Mouse (Mus musculus): Measurements from ENCODE around the gene Cep70. TPM values are rescaled to one million over a fixed set of nuclear protein-coding genes. Genes with fewer than 3 reads are reported as not detected.

Gene Cep70
- total RNA-seq, 4 experiments from 2014 or later, result 5.4 to 12.6 (median 6.7) TPM

GRCm38 (mm10) chr9:99319343-99319951 lies 76.3 kb downstream of the Cep70 start:
- no peak for DNase-seq (ENCODE audit: low spot score)

GRCm38 (mm10) chr9:99320006-99320405 lies 76.8 kb downstream of the Cep70 start:
- DNase-seq (ENCODE audit: low spot score), result no peak

DNA sequence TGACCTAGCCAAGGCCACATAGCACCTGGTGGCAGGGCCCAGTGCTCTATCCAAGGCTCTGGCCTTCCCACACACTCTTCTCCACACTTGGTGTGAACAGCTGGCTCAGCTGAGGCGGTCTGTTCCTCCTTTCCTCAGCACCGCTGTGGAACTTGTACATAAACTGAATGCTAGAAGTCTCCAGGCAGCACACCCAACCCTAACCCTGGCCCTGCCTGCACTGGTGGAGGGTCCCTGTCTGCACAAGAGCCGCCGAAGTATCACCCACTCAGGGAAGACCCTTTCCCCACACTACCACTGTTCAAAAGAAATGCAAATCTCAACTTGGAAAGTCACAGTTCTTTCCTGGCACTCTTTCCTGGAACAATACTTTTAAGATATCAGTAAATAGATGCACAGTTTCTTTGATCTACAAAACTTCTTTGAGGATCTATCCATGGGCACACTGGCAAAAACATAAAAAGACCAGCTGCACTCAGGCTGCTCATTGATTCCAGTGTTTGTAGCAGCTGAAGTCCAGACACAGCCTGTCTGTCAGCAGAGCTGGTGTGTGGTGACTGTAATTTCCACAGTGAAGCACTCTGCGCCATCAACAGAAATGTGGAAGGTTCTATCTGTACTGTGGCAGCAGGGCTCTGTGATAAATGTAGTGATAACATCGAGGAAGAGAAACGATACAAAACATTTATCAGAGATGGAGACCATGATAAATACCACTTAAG lies 82.2 kb downstream of the Cep70 start:
- no peak for DNase-seq (ENCODE audit: low spot score)

DNA sequence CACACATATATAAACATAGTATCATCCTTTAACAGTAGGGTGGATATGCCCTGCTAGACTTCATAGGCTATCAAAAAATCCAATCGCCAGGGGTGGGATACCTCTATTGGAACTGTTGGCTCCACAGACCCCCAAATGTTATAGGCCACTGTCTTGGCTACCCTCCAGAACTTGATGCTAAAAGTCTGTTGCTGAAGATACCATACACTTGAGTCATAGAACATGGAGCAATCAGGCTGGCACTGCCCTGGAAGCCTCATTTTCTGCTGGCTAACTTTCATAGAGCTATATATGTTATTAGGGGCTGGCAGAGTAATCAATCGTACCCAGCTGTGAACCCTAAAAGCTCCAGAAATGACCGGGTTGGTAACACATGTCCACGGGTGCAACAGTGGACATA lies 82.8 kb downstream of the Cep70 start:
- DNase-seq (ENCODE audit: low spot score), result no peak

GRCm38 (mm10) chr9:99326881-99327280 lies 83.7 kb downstream of the Cep70 start:
- no peak for DNase-seq (ENCODE audit: low spot score)

DNA sequence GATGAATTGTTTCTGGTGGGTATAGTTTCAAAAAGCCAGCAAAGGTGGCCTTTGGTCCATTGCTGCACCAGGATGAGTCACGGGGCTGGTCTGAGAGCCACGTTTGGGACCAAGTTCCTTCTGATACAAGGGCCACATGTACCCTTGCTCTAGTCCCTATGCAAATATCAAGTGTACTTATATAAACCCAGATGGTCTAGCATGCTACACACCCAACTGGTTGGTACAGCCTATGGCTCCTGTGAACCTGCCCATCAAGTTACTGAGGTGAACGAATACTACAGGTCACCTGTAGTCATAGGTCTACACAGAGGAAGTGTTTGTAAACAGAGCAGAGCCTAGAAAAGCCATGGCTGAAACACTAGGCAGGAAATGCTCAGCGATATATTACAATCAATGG lies 93.4 kb downstream of the Cep70 start:
- no peak for DNase-seq (ENCODE audit: low spot score)

- no peak for DNase-seq (ENCODE audit: low spot score)
Observed at GRCm38 (mm10) chr9:99338293-99338692, 95.1 kb downstream of the Cep70 start.

DNA sequence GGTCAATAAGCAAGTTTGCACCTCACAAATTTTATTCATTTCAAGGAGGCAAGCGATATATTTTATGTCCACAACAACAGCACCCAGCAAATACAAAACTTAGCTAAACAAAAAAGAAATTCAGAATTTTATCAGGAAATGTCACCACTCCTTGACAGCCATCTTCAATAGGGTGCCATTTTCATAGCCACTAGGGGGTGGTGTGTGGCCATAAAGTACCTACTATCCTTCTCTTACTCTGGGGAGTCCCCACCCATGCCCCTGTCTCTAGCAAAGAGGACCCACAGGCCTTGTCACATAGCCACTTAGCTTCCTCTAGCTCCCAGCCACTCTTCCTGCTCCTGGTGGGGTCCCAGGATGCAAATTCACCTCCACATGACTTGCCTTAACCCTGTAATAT lies 96.0 kb downstream of the Cep70 start:
- no peak for DNase-seq (ENCODE audit: low spot score)

DNA sequence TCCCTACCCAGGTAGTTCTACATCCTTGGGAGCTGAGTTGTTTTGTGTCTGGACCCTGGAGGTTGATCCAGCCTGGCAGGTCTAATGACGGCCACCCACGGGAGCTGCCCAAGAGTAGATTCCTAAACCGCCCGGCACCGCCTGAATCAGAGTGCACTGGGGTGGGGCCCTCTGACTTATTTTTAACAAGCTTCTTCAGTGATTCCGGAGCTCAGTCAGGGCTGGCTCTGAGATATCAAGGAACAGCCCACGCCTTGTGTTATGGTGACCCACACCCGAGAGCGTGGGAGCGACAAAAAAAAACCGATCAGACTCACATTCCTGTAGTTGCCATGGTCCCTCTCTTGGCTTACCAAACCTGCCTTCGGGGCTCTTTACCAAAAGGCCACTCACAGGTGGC lies 97.0 kb downstream of the Cep70 start:
- no peak for DNase-seq (ENCODE audit: low spot score)

- no peak for DNase-seq (ENCODE audit: low spot score)
Observed at GRCm38 (mm10) chr9:99341600-99341999, 98.4 kb downstream of the Cep70 start.

DNA sequence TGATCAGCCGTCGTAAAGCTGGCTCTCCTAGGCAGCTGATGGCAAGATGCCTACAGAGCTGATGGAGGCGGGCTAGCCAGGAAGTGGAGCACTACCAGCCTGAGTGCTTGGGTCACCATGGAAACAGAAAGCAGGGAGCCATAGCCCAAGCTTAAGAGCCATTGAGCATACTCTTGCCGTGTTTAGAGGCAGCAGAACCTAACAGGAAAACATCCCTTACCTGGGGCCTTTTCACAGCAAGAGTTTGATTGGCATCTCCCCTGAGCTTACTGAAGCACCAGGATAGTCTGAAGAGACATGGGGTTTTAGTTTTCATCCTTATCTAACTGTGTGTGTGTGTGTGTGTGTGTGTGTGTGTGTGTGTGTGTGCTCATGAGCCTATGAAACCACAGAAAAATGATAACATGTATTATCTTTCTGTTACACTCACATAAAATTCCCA lies 102.2 kb downstream of the Cep70 start:
- DNase-seq (ENCODE audit: low spot score), result no peak

Other genes with a start within 250 kb of the Cep70 start
- not detected for gene Gm1123, start 207.7 kb upstream of the Cep70 start, total RNA-seq (2022)
- gene Pik3cb, start 102.7 kb upstream of the Cep70 start, total RNA-seq (2022), result 10 to 100 TPM; 11.9 to 12.9 (median 12.3) TPM
- gene Faiml, start 6.1 kb upstream of the Cep70 start, total RNA-seq (2022), result not detected
- gene Esyt3, start 115.2 kb downstream of the Cep70 start, total RNA-seq (2022), result under 1 TPM; 0.22 to 0.46 (median 0.39) TPM
- 1 to 10 TPM; 3.7 to 8.8 (median 6.1) TPM for gene Mras, start 194.0 kb downstream of the Cep70 start, total RNA-seq (2022)
- not detected for gene Nme9, start 208.1 kb downstream of the Cep70 start, total RNA-seq (2022)